Mouse (Mus musculus) MEL (cell line): ENCODE measurements around the gene Slc6a9.

Experiments used
- GATA1 ChIP-seq: IDR thresholded peaks from 2 replicates; pipeline ENCODE4 v1.6.1; 2011; ENCODE audit warnings: low read depth, low read length, improper control_type of control experiment
- MXI1 ChIP-seq: IDR thresholded peaks from 2 replicates; pipeline ENCODE4 v1.6.1; 2011; ENCODE audit warnings: mild to moderate bottlenecking, low read depth, low read length, improper control_type of control experiment
- POLR2A ChIP-seq, 2 experiments: IDR thresholded peaks; 2 replicates each; pipeline ENCODE4 v1.6.1; 2011 to 2012; ENCODE audit warnings: low read length in 2 of 2, mild to moderate bottlenecking in 2 of 2, control low read depth in 1 of 2, improper control_type of control experiment in 1 of 2, low read depth in 1 of 2, moderate library complexity in 1 of 2; ENCODE audit not compliant: control insufficient read depth in 1 of 2, insufficient read depth in 1 of 2, poor library complexity in 1 of 2

DNA sequence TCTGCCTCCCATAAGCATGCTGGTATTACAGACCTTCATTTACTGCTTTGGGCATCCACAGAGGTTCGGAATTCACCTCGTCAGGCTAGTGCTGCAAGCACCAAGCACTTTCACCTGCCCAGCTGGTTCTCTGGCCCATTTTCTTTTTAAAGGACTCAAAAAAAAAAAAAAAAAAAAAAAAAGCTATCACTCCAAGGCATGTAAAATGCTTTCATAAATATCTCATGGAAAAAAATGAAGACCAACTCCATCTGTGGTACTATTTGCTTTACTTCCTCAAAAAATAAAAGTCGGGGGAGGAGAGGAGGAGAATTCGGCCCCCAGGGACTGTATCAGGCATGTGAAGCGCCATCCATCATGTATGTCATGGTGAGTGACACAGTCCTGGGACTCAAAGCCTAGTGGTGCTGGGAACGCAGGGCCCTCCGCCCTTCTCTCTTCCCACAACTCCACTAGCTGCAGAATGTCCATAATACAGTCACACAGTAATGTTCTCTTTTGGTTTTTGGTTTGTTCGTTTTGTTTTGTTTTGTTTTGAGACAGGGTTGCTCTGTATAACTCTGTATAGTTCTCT lies 5.6 kb upstream of the Slc6a9 start:
- TF ChIP-seq GATA1 (no peak), MXI1 (no peak; the same call in 1 of the 2 replicates), POLR2A (IDR thresholded peaks at IDR 0.05; ENCODE audit: control insufficient read depth in 1 of 2, insufficient read depth in 1 of 2, low read depth in 1 of 2, low read length in 2 of 2, poor library complexity in 1 of 2) (no peak)
